Mouse (Mus musculus): Measurements from ENCODE around the gene Ccdc105. TPM values are rescaled to one million over a fixed set of nuclear protein-coding genes. Genes with fewer than 3 reads are reported as not detected.
A peak's percentile ranks its signal among the peaks of the same experiment; 100 is the strongest.

Ccdc105 gene
- not detected in 2 replicates for polyA plus RNA-seq (2012; rRNA removed)

DNA sequence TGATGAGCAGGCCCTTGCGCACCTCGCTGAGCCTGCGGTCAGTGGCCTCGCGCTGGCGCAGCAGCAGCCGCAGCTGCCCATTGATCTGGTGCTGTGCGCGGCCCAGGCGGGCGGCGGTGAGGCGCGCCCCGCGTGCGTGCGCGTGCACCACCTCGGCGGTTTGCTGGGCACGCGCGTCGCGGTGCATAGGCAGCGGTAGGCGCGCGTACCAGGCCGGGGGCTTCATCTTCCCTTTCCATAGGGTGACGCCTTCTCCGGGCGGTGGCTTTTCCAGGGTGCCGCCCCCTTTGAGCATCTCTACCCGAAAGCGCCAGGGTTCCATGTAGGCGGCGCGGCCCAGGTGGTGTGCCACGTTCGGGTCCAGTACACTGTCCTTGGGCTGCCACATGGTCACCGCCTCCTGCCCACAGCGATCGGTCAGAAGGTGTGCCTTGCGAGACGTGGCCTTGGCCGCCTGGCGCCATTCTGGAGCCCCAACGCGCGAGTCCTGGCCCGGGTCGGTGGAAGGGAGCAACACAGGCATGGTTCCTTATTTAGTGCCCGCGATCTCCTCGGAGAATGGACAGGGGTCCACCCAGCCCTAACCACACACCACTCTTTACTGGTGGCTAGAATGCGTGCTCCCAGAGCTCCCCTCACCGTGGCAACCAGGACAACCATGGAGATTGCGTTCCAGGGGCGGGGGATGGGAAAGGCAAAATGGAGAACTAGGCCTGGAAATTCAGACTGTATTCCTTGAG lies at the start of gene Ccdc105:
Gene Ccdc105, minus strand, starts transcription at position 614 of the 740 bp plus-strand sequence.
- H3K4me3 ChIP-seq (replicated peaks; ENCODE audit: extremely low read depth, low read depth, low read length), result peak within 1 kb of the TSS; percentile 24
- H3K4me1 ChIP-seq (ENCODE audit: control insufficient read depth, insufficient read depth, low read length), result no peaks in the 10 kb centered on the region
- TF ChIP-seq POLR2A (IDR thresholded peaks at IDR 0.05; ENCODE audit: borderline replicate concordance, extremely low read depth, low read depth, low read length) (no peak), CTCF (IDR thresholded peaks at IDR 0.05; ENCODE audit: insufficient read depth, low read length) (no peak)
- DNase-seq, result no peak
- WGBS, result 3% methylated on average over 61 of the region's 61 CpGs

DNA sequence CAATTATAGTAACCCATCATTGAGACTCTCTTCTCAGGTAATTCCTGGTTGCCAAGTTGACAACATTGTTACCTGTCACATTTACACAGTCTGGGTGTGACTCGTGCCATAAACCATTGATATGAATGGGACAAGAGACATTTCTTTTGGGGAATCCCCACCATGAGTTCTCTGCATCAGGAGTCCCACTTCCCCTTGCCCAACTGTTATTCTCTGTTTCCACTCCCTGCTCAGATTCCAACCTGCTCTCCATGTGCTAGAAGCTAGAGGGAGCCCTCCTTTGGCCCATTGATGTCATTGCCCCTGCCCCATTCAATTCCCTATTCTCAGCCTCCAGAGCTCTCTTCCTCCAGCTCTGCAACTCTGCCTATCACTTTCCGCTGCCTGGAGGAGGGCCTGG lies 48.6 kb upstream of the Ccdc105 start:
- DNase-seq, result no peak
- Histone ChIP-seq H3K4me1 (ENCODE audit: control insufficient read depth, insufficient read depth, low read length) (no peaks in the 10 kb centered on the region), H3K4me3 (replicated peaks; ENCODE audit: extremely low read depth, low read depth, low read length) (no peak overlapping the region)
- 78% methylated on average over 2 of the region's 2 CpGs for WGBS
- TF ChIP-seq POLR2A (IDR thresholded peaks at IDR 0.05; ENCODE audit: borderline replicate concordance, extremely low read depth, low read depth, low read length), result no peak
- TF ChIP-seq CTCF (IDR thresholded peaks at IDR 0.05; ENCODE audit: insufficient read depth, low read length), result no peak

DNA sequence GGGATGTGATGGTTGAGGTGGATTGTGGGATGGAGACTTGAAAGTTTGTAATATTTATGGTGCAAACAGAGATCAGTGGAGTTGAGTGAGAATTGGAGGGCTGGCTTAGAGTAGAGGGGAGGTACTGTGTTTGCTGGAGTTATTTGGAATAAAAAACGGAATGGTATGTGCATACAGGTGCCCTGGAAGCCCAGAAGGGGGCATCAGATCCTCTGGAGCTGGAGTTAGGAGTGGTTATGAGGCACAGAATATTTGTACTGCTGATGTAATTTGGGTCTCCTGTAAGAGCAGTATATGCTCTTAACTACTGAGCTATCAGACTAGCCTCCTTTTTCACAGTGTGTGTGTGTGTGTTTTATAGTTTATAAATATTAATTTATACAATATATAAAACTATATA lies 37.7 kb upstream of the Ccdc105 start:
- no peak overlapping the region for H3K4me3 ChIP-seq (replicated peaks; ENCODE audit: extremely low read depth, low read depth, low read length)
- no peak for DNase-seq
- TF ChIP-seq CTCF (IDR thresholded peaks at IDR 0.05; ENCODE audit: insufficient read depth, low read length), result 0 out of 2 replicates have a peak, but pooled peaks have one; percentile 6
- no peak for TF ChIP-seq POLR2A (IDR thresholded peaks at IDR 0.05; ENCODE audit: borderline replicate concordance, extremely low read depth, low read depth, low read length)
- 4% methylated on average over 1 of the region's 1 CpGs for WGBS
- H3K4me1 ChIP-seq (ENCODE audit: control insufficient read depth, insufficient read depth, low read length), result no peaks in the 10 kb centered on the region

DNA sequence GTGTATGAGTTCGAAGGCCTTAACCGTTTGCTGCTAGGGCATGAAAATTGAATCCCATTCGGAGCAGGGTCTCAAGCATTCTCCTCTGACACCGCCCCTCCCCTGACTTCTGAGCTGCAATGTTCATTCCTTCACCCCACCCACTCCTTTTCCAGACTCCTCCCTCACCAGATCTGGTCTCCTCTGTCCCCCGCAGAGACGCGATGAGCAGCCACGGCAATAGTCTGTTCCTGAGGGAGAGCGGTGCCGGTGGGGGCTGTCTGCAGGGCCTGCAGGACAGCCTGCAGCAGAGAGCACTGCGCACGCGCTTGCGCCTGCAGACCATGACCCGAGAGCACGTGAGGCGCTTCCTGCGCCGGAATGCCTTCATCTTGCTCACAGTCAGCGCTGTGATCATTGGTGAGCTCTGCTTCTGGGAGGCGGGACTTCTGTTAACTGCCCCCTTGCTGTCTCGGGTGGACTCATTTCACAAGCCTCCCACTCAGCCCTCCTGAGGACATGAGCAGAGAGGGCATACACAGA lies 34.8 kb upstream of the Ccdc105 start:
- peak overlapping the region; percentile 71 for H3K4me3 ChIP-seq (replicated peaks; ENCODE audit: extremely low read depth, low read depth, low read length)
- WGBS, result 7% methylated on average over 22 of the region's 22 CpGs
- no peaks in the 10 kb centered on the region for H3K4me1 ChIP-seq (ENCODE audit: control insufficient read depth, insufficient read depth, low read length)
- peak; percentile 25 for DNase-seq
- no peak for TF ChIP-seq CTCF (IDR thresholded peaks at IDR 0.05; ENCODE audit: insufficient read depth, low read length)
- peak; percentile 30; the same call in 1 of the 2 replicates for TF ChIP-seq POLR2A (IDR thresholded peaks at IDR 0.05; ENCODE audit: borderline replicate concordance, extremely low read depth, low read depth, low read length)

DNA sequence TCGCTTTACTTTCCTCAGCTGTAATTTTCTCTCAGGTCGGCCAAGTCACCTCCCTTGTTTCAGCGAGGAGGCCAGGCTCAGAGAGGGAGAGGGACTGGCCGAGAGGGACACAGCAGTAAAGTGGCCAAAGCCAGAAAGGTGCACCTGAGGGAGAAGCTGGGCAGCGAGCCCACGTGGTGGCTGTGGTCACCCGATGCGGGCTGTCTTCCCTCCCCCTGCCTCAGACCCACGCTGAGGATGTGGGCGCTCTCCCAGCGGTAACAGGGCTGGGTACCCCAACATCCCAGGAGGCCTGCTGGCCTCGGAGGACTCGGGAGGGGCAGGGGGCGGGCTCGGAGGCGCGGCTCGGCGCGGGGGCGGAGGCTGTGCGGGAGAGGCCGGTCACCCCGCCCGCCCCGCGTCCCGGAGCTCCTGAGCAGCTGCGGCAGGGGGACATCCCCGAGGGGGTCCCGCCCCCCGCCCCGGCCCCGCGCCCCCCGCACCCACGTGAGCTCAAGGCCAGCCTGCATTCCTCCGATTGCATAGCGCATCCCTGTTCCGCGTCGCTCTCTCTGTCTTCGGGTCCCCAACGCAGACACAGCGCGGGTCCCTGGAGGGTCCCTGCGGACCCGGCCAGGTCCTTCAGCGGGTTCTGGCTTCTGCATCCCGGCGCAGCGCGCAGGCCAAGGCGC lies 27.3 kb upstream of the Ccdc105 start, which contains the start of gene Slc1a6:
Gene Slc1a6, plus strand, starts transcription at position 516 of the 671 bp plus-strand sequence.
- peak within 1 kb of the TSS; percentile 59 for H3K4me3 ChIP-seq (replicated peaks; ENCODE audit: extremely low read depth, low read depth, low read length)
- under 1% methylated on average over 37 of the region's 54 CpGs for WGBS
- peak; percentile 6 for DNase-seq
- no peaks in the 10 kb centered on the region for H3K4me1 ChIP-seq (ENCODE audit: control insufficient read depth, insufficient read depth, low read length)
- TF ChIP-seq POLR2A (IDR thresholded peaks at IDR 0.05; ENCODE audit: borderline replicate concordance, extremely low read depth, low read depth, low read length) (no peak), CTCF (IDR thresholded peaks at IDR 0.05; ENCODE audit: insufficient read depth, low read length) (no peak)

DNA sequence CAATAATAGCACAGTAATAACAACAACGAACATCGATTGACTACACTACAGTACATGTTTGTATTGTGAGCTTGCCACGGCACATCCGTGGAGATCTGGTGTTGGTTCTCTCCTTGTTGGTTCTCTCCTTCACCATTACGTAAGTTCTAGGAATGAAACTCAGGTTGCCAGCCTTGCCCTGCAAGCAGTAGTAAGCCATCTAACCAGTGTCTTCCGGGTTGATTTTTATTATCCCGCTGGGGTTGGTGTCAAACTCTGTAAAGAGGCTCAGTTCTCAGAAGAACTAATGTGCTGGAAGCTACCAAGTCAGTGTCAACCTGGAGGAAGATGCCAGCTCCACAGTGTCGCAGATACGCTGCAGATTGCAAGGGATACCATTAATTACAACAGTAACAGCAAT lies 26.7 kb upstream of the Ccdc105 start:
- peak overlapping the region; percentile 59 for H3K4me3 ChIP-seq (replicated peaks; ENCODE audit: extremely low read depth, low read depth, low read length)
- H3K4me1 ChIP-seq (ENCODE audit: control insufficient read depth, insufficient read depth, low read length), result no peaks in the 10 kb centered on the region
- WGBS, result 56% methylated on average over 9 of the region's 9 CpGs
- TF ChIP-seq POLR2A (IDR thresholded peaks at IDR 0.05; ENCODE audit: borderline replicate concordance, extremely low read depth, low read depth, low read length) (no peak), CTCF (IDR thresholded peaks at IDR 0.05; ENCODE audit: insufficient read depth, low read length) (no peak)
- DNase-seq, result no peak

- WGBS, result 63% methylated on average over 4 of the region's 4 CpGs
- Histone ChIP-seq H3K4me1 (ENCODE audit: control insufficient read depth, insufficient read depth, low read length) (no peaks in the 10 kb centered on the region), H3K4me3 (replicated peaks; ENCODE audit: extremely low read depth, low read depth, low read length) (no peak overlapping the region)
- DNase-seq, result no peak
- no peak for TF ChIP-seq CTCF (IDR thresholded peaks at IDR 0.05; ENCODE audit: insufficient read depth, low read length)
- TF ChIP-seq POLR2A (IDR thresholded peaks at IDR 0.05; ENCODE audit: borderline replicate concordance, extremely low read depth, low read depth, low read length), result no peak
Observed at GRCm38 (mm10) chr10:78775830-78776229, 23.0 kb upstream of the Ccdc105 start.

- TF ChIP-seq POLR2A (IDR thresholded peaks at IDR 0.05; ENCODE audit: borderline replicate concordance, extremely low read depth, low read depth, low read length), result no peak
- TF ChIP-seq CTCF (IDR thresholded peaks at IDR 0.05; ENCODE audit: insufficient read depth, low read length), result no peak
- DNase-seq, result no peak
- Histone ChIP-seq H3K4me1 (ENCODE audit: control insufficient read depth, insufficient read depth, low read length) (no peaks in the 10 kb centered on the region), H3K4me3 (replicated peaks; ENCODE audit: extremely low read depth, low read depth, low read length) (no peak overlapping the region)
- 58% methylated on average over 1 of the region's 1 CpGs for WGBS
Observed at GRCm38 (mm10) chr10:78765570-78765969, 12.7 kb upstream of the Ccdc105 start.

DNA sequence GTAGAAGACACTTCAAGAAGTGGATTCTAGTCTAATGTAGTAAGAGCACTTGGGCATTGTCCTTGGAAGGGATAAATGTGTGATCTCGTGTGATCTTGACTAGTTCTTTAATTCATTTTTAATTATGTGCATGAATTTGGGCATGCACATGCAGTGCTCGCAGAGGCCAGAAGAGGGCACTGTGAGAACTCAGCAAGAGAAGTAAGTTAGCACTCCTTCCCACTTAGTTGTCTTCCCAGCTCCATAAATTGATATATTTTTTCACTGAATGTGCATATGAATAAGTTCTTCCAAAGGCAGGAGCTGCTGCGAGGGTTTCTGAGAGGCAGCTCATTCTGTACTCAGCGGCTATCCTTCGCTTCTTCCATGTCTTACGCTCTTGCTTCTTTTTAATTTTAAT lies 3.2 kb upstream of the Ccdc105 start:
- WGBS, result 32% methylated on average over 6 of the region's 6 CpGs
- H3K4me1 ChIP-seq (ENCODE audit: control insufficient read depth, insufficient read depth, low read length), result no peaks in the 10 kb centered on the region
- no peak for TF ChIP-seq POLR2A (IDR thresholded peaks at IDR 0.05; ENCODE audit: borderline replicate concordance, extremely low read depth, low read depth, low read length)
- TF ChIP-seq CTCF (IDR thresholded peaks at IDR 0.05; ENCODE audit: insufficient read depth, low read length), result peak; percentile 93
- DNase-seq, result peak; percentile 52
- no peak overlapping the region for H3K4me3 ChIP-seq (replicated peaks; ENCODE audit: extremely low read depth, low read depth, low read length)
